Mouse (Mus musculus) forebrain, embryonic 11.5 days (tissue): ENCODE measurements at regions not wholly inside any gene's neighbourhood (a gene's known extent, or its start where the extent isn't known, plus 50 kb on each side); places are given as distances from the start of the nearest gene placed in this dataset.

ENCODE experiments used
- ATAC-seq: fragments of 200-750 bp; cut with Nextera tagmentation; replicated peaks from 2 replicates; pipeline ENCODE4 v1.8.0; 2017; ENCODE audit warnings: moderate TSS enrichment; ENCODE audit not compliant: low FRiP score
- DNase-seq: peaks from one replicate; pipeline ENCODE4 v3.0.0-alpha.2; 2017; ENCODE audit warnings: low spot score
- H3K27ac ChIP-seq: fragments of 300-500 bp; sonication (generic); 2 replicates; pipeline ENCODE4 v1.5.1; 2014; ENCODE audit warnings: low read depth, low read length
- H3K27me3 ChIP-seq: fragments of 300-500 bp; sonication (generic); 2 replicates; pipeline ENCODE4 v1.6.1; 2014; ENCODE audit warnings: mild to moderate bottlenecking, low read length, mixed read lengths; ENCODE audit not compliant: control insufficient read depth, insufficient read depth
- H3K36me3 ChIP-seq: fragments of 300-500 bp; sonication (generic); 2 replicates; pipeline ENCODE4 v1.6.1; 2014; ENCODE audit warnings: mild to moderate bottlenecking, low read length, moderate library complexity, mixed read lengths; ENCODE audit not compliant: control insufficient read depth, insufficient read depth
- H3K4me1 ChIP-seq: fragments of 300-500 bp; sonication (generic); replicated peaks from 2 replicates; pipeline ENCODE4 v1.6.1; 2014; ENCODE audit warnings: low read length, mixed read lengths; ENCODE audit not compliant: control insufficient read depth, insufficient read depth
- H3K4me2 ChIP-seq: fragments of 300-500 bp; sonication (generic); 2 replicates; pipeline ENCODE4 v1.6.1; 2014; ENCODE audit warnings: low read depth, mild to moderate bottlenecking, low read length, moderate library complexity, mixed read lengths; ENCODE audit not compliant: severe bottlenecking
- H3K4me3 ChIP-seq: fragments of 300-500 bp; sonication (generic); 2 replicates; pipeline ENCODE4 v1.5.1; 2014; ENCODE audit warnings: low read depth, low read length
- H3K9ac ChIP-seq: fragments of 300-500 bp; sonication (generic); 2 replicates; pipeline ENCODE4 v1.6.1; 2014; ENCODE audit warnings: low read length
- H3K9me3 ChIP-seq: fragments of 300-500 bp; sonication (generic); 2 replicates; pipeline ENCODE4 v1.6.1; 2016; ENCODE audit warnings: low read length, mixed read lengths; ENCODE audit not compliant: control insufficient read depth
- WGBS: fragments of 180-500 bp; shearing (Covaris S2); extraction: QIAGEN DNeasy Blood & Tissue Kit; methylation state at CpG from one replicate; pipeline ENCODE4 v1.1.7; 2014; 5-methylcytosine and 5-hydroxymethylcytosine counted together

- 72% methylated on average over 2 of the region's 2 CpGs for WGBS
- Histone ChIP-seq H3K9me3 (no peaks in the 10 kb centered on the region), H3K4me1 (no peaks in the 10 kb centered on the region), H3K27ac (no peak overlapping the region), H3K4me2 (no peak overlapping the region), H3K4me3 (no peak overlapping the region), H3K9ac (no peak overlapping the region), H3K36me3 (no peaks in the 10 kb centered on the region), H3K27me3 (no peaks in the 10 kb centered on the region)
- DNase-seq (no peak), ATAC-seq (no peak)
Observed at GRCm38 (mm10) chr13:100971080-100972017, 138.1 kb upstream of the Slc30a5 start.

- Histone ChIP-seq H3K4me3 (no peak overlapping the region), H3K9me3 (no peaks in the 10 kb centered on the region), H3K4me1 (no peaks in the 10 kb centered on the region), H3K9ac (no peak overlapping the region), H3K36me3 (no peaks in the 10 kb centered on the region), H3K27ac (no peak overlapping the region), H3K4me2 (no peak overlapping the region), H3K27me3 (no peaks in the 10 kb centered on the region)
- 85% methylated on average over 4 of the region's 4 CpGs for WGBS
- DNase-seq (no peak), ATAC-seq (no peak)
Observed at GRCm38 (mm10) chr13:100962811-100963540, 129.7 kb upstream of the Slc30a5 start.

GRCm38 (mm10) chr13:100954598-100955251, 121.5 kb upstream of the Slc30a5 start:
- H3K4me2 ChIP-seq = no peak overlapping the region
- H3K27ac ChIP-seq = no peak overlapping the region
- no peaks in the 10 kb centered on the region for H3K9me3 ChIP-seq
- ATAC-seq = no peak
- no peaks in the 10 kb centered on the region for H3K4me1 ChIP-seq
- no peak overlapping the region for H3K4me3 ChIP-seq
- no peaks in the 10 kb centered on the region for H3K36me3 ChIP-seq
- no peak for DNase-seq
- no peak overlapping the region for H3K9ac ChIP-seq
- H3K27me3 ChIP-seq = no peaks in the 10 kb centered on the region
- WGBS = 84% methylated on average over 8 of the region's 8 CpGs

- no peak overlapping the region for H3K4me3 ChIP-seq
- no peaks in the 10 kb centered on the region for H3K4me1 ChIP-seq
- H3K36me3 ChIP-seq = no peaks in the 10 kb centered on the region
- no peak overlapping the region for H3K27ac ChIP-seq
- H3K9me3 ChIP-seq = no peaks in the 10 kb centered on the region
- 48% methylated on average over 1 of the region's 1 CpGs for WGBS
- H3K4me2 ChIP-seq = no peak overlapping the region
- H3K9ac ChIP-seq = no peak overlapping the region
- ATAC-seq (no peak), DNase-seq (no peak)
- no peaks in the 10 kb centered on the region for H3K27me3 ChIP-seq
Observed at GRCm38 (mm10) chr13:100954106-100954505, 120.9 kb upstream of the Slc30a5 start.

GRCm38 (mm10) chr13:100951185-100951508, 117.9 kb upstream of the Slc30a5 start:
- ATAC-seq (no peak), DNase-seq (no peak)
- Histone ChIP-seq H3K4me2 (no peak overlapping the region), H3K36me3 (no peaks in the 10 kb centered on the region), H3K9me3 (no peaks in the 10 kb centered on the region), H3K9ac (no peak overlapping the region), H3K27me3 (no peaks in the 10 kb centered on the region), H3K27ac (no peak overlapping the region), H3K4me1 (no peaks in the 10 kb centered on the region), H3K4me3 (no peak overlapping the region)
- 100% methylated on average over 1 of the region's 1 CpGs for WGBS

- H3K36me3 ChIP-seq = no peaks in the 10 kb centered on the region
- H3K9ac ChIP-seq = no peak overlapping the region
- H3K4me3 ChIP-seq = no peak overlapping the region
- DNase-seq (no peak), ATAC-seq (no peak; the same call in 1 of the 2 replicates)
- no peak overlapping the region for H3K4me2 ChIP-seq
- no peaks in the 10 kb centered on the region for H3K4me1 ChIP-seq
- H3K27me3 ChIP-seq = no peaks in the 10 kb centered on the region
- 32% methylated on average over 7 of the region's 7 CpGs for WGBS
- H3K27ac ChIP-seq = no peak overlapping the region
- H3K9me3 ChIP-seq = no peaks in the 10 kb centered on the region
Observed at GRCm38 (mm10) chr13:100950348-100951184, 117.3 kb upstream of the Slc30a5 start.

- H3K9ac ChIP-seq = no peak overlapping the region
- no peak overlapping the region for H3K4me3 ChIP-seq
- no peaks in the 10 kb centered on the region for H3K4me1 ChIP-seq
- H3K27me3 ChIP-seq = no peaks in the 10 kb centered on the region
- DNase-seq (no peak), ATAC-seq (no peak)
- H3K9me3 ChIP-seq = no peaks in the 10 kb centered on the region
- 42% methylated on average over 5 of the region's 5 CpGs for WGBS
- H3K36me3 ChIP-seq = no peaks in the 10 kb centered on the region
- H3K4me2 ChIP-seq = no peak overlapping the region
- H3K27ac ChIP-seq = no peak overlapping the region
Observed at GRCm38 (mm10) chr13:100943206-100943848, 110.1 kb upstream of the Slc30a5 start.

- Histone ChIP-seq H3K27ac (no peak overlapping the region), H3K4me3 (no peak overlapping the region), H3K9ac (no peak overlapping the region), H3K4me1 (no peaks in the 10 kb centered on the region), H3K4me2 (no peak overlapping the region), H3K27me3 (no peaks in the 10 kb centered on the region), H3K9me3 (no peaks in the 10 kb centered on the region), H3K36me3 (no peaks in the 10 kb centered on the region)
- WGBS = 82% methylated on average over 13 of the region's 13 CpGs
- DNase-seq (no peak), ATAC-seq (no peak)
Observed at GRCm38 (mm10) chr13:100940791-100941190, 107.6 kb upstream of the Slc30a5 start.
